Comparison of ENCODE assay signal across 32 mouse cellular contexts in genomic region chrX:12443794-12444193, GRCm38 (mm10).
"Had no signal": no experiment of that assay in that cellular context is flagged by ENCODE, and none has a peak within 500 bp of the region (broad histone marks: within the 10 kb centered on the region; RNA-seq: fewer than 3 reads in every experiment).

No protein-coding gene starts in this region.

- H3K4me3 ChIP-seq: left cerebral cortex, adult 2 months; limb, embryonic 10.5 days; limb, embryonic 12.5 days; limb, embryonic 13.5 days; limb, embryonic 15.5 days; liver, embryonic 12.5 days; liver, embryonic 13.5 days; liver, embryonic 15.5 days; lung, embryonic 15.5 days; megakaryocyte, embryonic 14.5 days; midbrain, embryonic 10.5 days; midbrain, embryonic 12.5 days; midbrain, embryonic 13.5 days; midbrain, embryonic 15.5 days; myocyte had no signal

- ATAC-seq: liver, embryonic 12.5 days; liver, postnatal 0 days; lung, postnatal 0 days; midbrain, embryonic 13.5 days; midbrain, embryonic 15.5 days; midbrain, embryonic 16.5 days had no signal

- DNase-seq: left cerebral cortex, postnatal 4 days; liver; liver, embryonic 13.5 days; liver, postnatal 0 days; lung, adult 18-20 months; lung, adult 2 months; lung, embryonic 14.5 days; lung, postnatal 10 days; lung, postnatal 14 days; lung, postnatal 36 days; lung, postnatal 4 days; midbrain, embryonic 14.5 days had no signal

- H3K27ac ChIP-seq: left cerebral cortex, adult 2 months; limb, embryonic 10.5 days; limb, embryonic 12.5 days; limb, embryonic 13.5 days; limb, embryonic 15.5 days; liver, embryonic 12.5 days; liver, embryonic 13.5 days; liver, embryonic 14.5 days; liver, embryonic 15.5 days; lung, embryonic 15.5 days; macrophage; midbrain, embryonic 10.5 days; midbrain, embryonic 12.5 days; midbrain, embryonic 13.5 days; midbrain, embryonic 15.5 days had no signal

- H3K4me2 ChIP-seq: limb, embryonic 12.5 days; limb, embryonic 13.5 days; limb, embryonic 15.5 days; liver, embryonic 11.5 days; liver, embryonic 12.5 days; liver, embryonic 13.5 days; liver, embryonic 15.5 days; lung, embryonic 14.5 days; lung, embryonic 15.5 days; midbrain, embryonic 11.5 days; midbrain, embryonic 12.5 days; midbrain, embryonic 13.5 days; midbrain, embryonic 15.5 days had no signal

- H3K9ac ChIP-seq: limb, embryonic 12.5 days; limb, embryonic 13.5 days; limb, embryonic 15.5 days; liver, embryonic 12.5 days; liver, embryonic 13.5 days; liver, embryonic 14.5 days; liver, embryonic 15.5 days; liver, postnatal 0 days; lung, embryonic 14.5 days; lung, embryonic 15.5 days; midbrain, embryonic 12.5 days; midbrain, embryonic 13.5 days; midbrain, embryonic 15.5 days had no signal

- H3K9me3 ChIP-seq: limb, embryonic 10.5 days; limb, embryonic 12.5 days; limb, embryonic 13.5 days; limb, embryonic 15.5 days; liver, embryonic 12.5 days; liver, embryonic 13.5 days; liver, embryonic 15.5 days; lung, embryonic 15.5 days; megakaryocyte, embryonic 14.5 days; midbrain, embryonic 10.5 days; midbrain, embryonic 12.5 days; midbrain, embryonic 13.5 days; midbrain, embryonic 15.5 days had no signal

- H3K36me3 ChIP-seq: limb, embryonic 10.5 days; limb, embryonic 12.5 days; limb, embryonic 13.5 days; limb, embryonic 15.5 days; liver, embryonic 12.5 days; liver, embryonic 13.5 days; liver, embryonic 15.5 days; lung, embryonic 15.5 days; midbrain, embryonic 10.5 days; midbrain, embryonic 12.5 days; midbrain, embryonic 13.5 days; midbrain, embryonic 15.5 days had no signal

- H3K27me3 ChIP-seq: liver, embryonic 12.5 days; liver, embryonic 13.5 days; liver, embryonic 15.5 days; lung, embryonic 15.5 days; midbrain, embryonic 12.5 days; midbrain, embryonic 13.5 days; midbrain, embryonic 15.5 days had no signal

- H3K4me1 ChIP-seq: limb, embryonic 10.5 days; limb, embryonic 12.5 days; limb, embryonic 13.5 days; limb, embryonic 15.5 days; liver, embryonic 12.5 days; liver, embryonic 13.5 days; liver, embryonic 15.5 days; lung, embryonic 15.5 days; megakaryocyte, embryonic 14.5 days; midbrain, embryonic 10.5 days; midbrain, embryonic 12.5 days; midbrain, embryonic 13.5 days; midbrain, embryonic 15.5 days had no signal
